Mouse (Mus musculus) mature B cell (primary cell): ENCODE data around the gene Ces2e.
"Not testable (repeated sequence)": the region's sequence is repeated elsewhere in the genome, so short reads cannot be mapped to it uniquely, and the experiment has no call there.

Experiments
- in situ Hi-C: fragments of 300-500 bp; cut with MboI; formaldehyde crosslinking; loops from 2 replicates; pipeline ENCODE4 v1.14.3; 2019

The Ces2e gene

GRCm38 (mm10) chr8:104925972-104926596, at the start of gene Ces2e:
Ces2e (plus strand) TSS chr8:104926260.
- in situ Hi-C loops: no loop called here

GRCm38 (mm10) chr8:104886223-104886926, 39.7 kb upstream of the Ces2e start:
- in situ Hi-C loops: not testable (repeated sequence)

GRCm38 (mm10) chr8:104901746-104902145, 24.3 kb upstream of the Ces2e start:
- in situ Hi-C loops: no loop called here

GRCm38 (mm10) chr8:104907111-104907510, 18.9 kb upstream of the Ces2e start:
- in situ Hi-C loops: no loop called here

GRCm38 (mm10) chr8:104909021-104909420, 17.0 kb upstream of the Ces2e start:
- in situ Hi-C loops: not testable (repeated sequence)

- in situ Hi-C loops: not testable (repeated sequence)
These were observed 16.4 kb upstream of the Ces2e start for GRCm38 (mm10) chr8:104909651-104910050.

GRCm38 (mm10) chr8:104927301-104927700, 1.2 kb downstream of the Ces2e start:
- in situ Hi-C loops: no loop called here

- in situ Hi-C loops: no loop called here
These were observed 18.6 kb downstream of the Ces2e start for GRCm38 (mm10) chr8:104944665-104945064.

- in situ Hi-C loops: no loop called here
These were observed 21.0 kb downstream of the Ces2e start, which contains the start of gene Ces2f for GRCm38 (mm10) chr8:104947056-104947455. Ces2f (plus strand) TSS chr8:104947356.

GRCm38 (mm10) chr8:104949031-104949430, 23.0 kb downstream of the Ces2e start:
- in situ Hi-C loops: no loop called here

- in situ Hi-C loops: no loop called here
These were observed 35.5 kb downstream of the Ces2e start, which contains the start of gene Ces2g for GRCm38 (mm10) chr8:104961537-104961961. Ces2g (plus strand) TSS chr8:104961718.

- in situ Hi-C loops: no loop called here
These were observed 36.3 kb downstream of the Ces2e start for GRCm38 (mm10) chr8:104962229-104962901.

- in situ Hi-C loops: no loop called here
These were observed 37.4 kb downstream of the Ces2e start for GRCm38 (mm10) chr8:104963375-104963894.

- in situ Hi-C loops: no loop called here
These were observed 58.1 kb downstream of the Ces2e start for GRCm38 (mm10) chr8:104984126-104984525.
